Mouse (Mus musculus): Measurements from ENCODE around the gene Ins2. TPM values are rescaled to one million over a fixed set of nuclear protein-coding genes. Genes with fewer than 3 reads are reported as not detected.

Gene Ins2
- polyA plus RNA-seq, 1 experiment, result not detected

DNA sequence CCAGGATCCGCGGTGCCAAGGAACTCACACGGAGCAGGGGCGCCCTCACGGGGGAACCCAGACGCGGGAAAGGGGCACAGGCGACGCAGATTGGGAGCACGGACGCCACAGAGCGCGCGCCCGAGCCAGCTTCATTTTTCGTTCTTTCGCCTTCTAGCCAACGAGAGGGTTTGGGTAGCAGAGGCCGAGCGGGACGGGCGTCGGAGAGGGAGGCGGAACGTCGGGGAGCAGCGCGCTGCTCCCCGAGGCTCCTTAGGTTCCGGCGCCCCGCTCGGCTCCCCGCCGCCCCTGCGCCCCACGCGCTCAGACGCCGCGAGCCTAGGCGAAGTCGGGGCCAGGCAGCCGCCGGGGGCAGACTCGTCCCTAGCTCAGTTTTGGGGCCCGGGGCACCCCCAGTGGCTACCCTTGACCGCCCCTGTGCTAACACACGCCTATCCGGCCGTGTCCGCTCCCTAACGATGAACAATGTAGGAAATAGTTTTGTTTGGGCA lies 79.2 kb downstream of the Ins2 start:
- DNase-seq (ENCODE audit: low spot score), result no peak

DNA sequence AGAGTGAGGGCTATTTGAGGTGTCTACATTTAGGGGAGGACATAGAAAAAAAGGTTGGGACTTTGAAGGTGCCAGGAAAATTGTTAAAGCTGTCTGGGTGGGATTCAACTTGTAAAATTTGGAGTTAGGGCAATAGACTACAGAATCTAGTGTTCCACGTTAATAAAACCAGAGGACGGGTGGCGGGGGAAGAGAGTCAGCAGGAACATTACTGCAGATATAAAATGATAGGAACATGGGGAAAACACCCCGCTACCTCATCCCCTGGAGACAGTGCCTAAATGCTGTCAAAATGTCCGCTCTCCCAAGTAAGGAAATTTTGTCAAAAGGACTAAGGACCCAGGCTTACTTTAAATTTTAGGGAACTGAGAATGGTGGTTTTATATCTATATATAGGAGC lies 80.0 kb downstream of the Ins2 start:
- no peak for DNase-seq (ENCODE audit: low spot score)

- no peak for DNase-seq (ENCODE audit: low spot score)
Observed at GRCm38 (mm10) chr7:142661811-142662210, 81.4 kb downstream of the Ins2 start.

GRCm38 (mm10) chr7:142661046-142661445 lies 82.1 kb downstream of the Ins2 start:
- no peak for DNase-seq (ENCODE audit: low spot score)

DNA sequence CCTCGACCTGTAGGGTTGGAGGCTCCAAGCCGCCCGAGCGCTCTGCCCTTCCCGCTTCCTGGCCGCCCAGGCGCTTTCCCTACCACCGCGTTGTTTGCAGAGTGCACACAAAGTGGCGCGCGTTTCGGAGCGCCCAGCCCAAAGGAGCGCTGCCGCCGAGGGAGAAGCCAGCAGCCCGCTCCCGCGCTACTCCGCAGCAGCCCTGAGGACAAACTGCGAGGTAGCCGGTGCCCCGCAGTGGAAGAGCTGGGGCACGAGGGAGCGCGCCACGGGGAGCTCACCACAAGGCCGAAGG lies 82.6 kb downstream of the Ins2 start:
- no peak for DNase-seq (ENCODE audit: low spot score)

DNA sequence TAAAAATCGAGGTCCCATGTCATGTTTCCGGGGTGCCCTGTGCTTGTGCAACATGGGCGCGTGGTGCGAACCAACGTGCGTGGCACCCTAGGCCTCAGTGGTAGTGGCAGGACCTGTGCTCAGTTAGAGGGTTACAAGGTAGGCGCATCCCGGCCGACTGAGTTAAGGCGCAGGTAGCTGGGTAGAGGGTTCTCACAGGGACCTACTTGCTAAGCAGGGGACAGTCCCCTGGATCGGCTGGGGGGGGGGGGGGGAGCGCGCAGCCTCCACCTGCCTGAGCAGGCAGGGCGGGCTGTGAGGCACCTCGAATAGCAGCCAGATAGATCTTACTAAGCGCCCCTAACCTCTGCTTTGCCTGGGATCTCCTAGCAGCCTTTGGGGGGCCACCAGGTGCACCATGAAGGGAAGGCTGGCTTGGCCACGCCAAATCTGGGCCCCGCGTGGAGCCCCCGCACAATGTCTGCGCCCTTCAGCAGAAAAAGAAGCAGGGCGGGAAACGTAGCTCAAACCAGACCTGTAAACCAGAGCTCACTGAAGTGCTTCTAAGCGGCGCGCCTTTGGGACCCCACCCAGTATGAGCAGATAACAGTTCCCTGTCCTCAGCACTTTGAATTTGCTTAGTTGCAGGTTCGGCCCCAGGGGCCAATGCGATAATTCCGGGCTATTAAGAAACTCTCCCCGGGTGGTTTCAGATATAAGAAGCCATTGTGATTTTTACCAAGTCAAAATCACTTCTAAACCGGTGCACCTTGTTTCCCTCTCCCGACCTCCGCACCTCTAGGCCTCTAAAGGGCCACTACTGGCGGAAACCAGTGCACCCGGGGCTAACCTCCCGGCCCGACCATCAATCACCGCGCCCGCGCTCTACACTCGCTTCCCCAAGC lies 83.2 kb downstream of the Ins2 start:
- DNase-seq (ENCODE audit: low spot score), result no peak

GRCm38 (mm10) chr7:142659181-142659681 lies 84.0 kb downstream of the Ins2 start:
- no peak for DNase-seq (ENCODE audit: low spot score)

- no peak for DNase-seq (ENCODE audit: low spot score)
Observed at GRCm38 (mm10) chr7:142658681-142659180, 84.5 kb downstream of the Ins2 start.

DNA sequence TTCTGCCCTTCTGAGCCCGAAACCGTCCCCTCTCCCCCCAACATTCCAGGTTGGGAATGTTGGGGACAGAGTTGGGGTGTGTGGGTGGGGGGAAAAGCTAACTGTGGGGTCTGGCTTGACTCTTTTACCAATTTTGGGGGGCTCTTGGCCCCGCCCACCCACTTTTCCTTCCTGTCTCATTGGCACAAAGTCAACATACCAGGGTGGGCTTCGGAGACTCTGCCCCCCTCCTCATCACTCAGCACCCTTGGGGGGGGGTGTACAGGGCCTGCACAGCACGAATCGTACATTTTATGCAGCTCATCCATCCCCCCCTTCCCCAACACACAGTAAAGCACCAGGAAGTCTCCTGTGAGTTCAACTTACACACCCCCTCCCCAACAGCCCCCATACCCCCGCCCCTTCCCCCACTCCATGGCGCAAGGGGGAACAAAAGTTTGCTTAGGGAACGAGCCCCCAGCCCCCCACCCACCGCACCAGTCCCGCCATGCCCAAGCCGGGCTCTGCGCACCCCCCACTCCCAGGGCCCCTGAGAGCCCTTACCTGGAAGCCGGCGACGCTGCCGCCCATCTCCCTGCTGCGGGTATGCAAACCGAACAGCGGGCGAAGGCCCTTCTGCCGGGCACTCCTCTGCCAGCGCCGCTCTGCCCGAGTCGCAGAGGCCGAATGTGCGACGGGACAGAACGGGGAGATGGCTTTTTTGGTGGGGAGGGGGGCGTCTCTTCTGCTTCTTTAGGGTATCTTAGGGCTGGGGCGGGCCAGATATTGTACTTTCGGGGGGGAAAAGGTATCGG lies 85.2 kb downstream of the Ins2 start:
- no peak for DNase-seq (ENCODE audit: low spot score)

DNA sequence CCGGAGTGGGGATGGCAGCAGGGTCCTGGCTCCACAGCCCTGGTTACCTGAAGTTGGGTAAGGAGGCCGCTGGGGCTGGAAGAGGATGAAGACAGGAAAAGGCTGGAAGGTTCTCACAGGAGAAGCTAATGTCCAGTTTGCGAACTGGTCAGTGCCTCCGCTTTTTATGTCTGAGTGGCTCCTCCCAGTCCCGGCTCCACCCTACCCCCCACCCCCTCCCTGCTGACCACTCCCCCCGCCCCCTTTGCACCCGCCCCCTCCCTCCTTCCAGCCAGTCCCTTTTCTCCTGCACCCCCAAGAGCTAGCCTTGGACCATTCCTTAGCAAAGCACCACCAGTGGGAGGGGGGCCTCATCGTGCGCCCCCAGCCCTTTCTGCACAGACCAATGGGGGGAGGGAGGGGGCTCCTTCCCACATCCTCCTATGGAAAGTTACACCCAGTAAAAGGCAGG lies 85.8 kb downstream of the Ins2 start:
- DNase-seq (ENCODE audit: low spot score), result no peak

DNA sequence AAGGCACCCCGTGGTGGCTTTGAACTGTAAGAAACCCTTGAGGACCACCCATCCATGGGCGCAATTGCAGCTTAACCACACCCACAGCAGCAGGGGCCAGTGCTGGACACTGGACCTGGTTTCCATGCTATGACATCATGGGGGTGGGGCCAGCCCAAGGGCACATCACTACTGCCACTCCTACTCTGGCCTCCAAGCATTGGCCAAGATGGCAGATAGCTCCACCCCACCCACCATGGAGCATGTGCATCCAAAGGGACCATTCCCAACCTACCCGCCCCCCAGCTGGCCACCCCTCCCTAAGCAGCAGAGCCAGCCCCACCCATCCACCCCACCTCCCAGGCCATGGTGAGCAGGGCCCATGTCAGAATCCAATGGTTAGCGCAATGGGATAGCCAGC lies 87.1 kb downstream of the Ins2 start:
- no peak for DNase-seq (ENCODE audit: low spot score)

- no peak for DNase-seq (ENCODE audit: low spot score)
Observed at GRCm38 (mm10) chr7:142655633-142656032, 87.5 kb downstream of the Ins2 start.

DNA sequence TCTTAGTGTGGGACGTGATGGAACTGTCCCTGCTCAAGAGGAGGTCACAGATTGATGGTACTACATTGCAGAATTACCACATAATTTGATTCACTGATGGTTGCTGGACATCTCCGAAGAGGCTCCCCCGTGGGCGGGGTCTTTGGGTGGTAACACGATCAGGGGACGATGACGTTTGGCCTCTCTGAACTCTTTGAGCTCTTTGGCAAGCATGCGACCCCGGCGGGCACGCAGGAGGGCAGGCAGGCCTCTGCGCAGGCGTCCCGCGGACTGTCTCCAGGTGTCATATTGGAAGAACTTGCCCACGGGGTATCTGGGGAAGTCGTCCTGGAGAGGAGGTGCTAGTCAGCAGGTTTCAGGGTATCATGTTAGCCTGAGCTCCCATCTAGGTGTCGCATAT lies 89.5 kb downstream of the Ins2 start:
- no peak for DNase-seq (ENCODE audit: low spot score)

- DNase-seq (ENCODE audit: low spot score), result no peak
Observed at GRCm38 (mm10) chr7:142646676-142647075, 96.5 kb downstream of the Ins2 start.

GRCm38 (mm10) chr7:142645045-142645444 lies 98.1 kb downstream of the Ins2 start:
- no peak for DNase-seq (ENCODE audit: low spot score)

DNA sequence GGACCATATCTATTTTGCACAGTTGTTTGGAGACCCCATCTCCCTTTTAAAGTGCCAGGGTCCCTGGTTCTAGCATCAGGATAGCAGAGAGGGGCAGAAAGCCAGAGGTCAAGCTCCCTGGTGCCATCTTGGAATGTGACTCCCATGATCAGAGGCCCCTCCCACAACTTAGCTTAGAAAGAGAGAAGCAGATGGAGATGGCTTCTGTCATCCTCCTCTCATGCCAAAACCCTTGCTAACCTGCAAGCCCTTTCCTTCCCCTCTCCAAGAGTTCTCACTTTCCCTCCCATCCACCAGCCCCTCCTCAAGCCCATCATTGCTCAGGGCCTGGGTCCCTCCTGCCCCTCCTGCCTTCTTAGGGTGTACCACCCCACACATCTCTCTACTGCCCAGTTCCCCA lies 107.0 kb downstream of the Ins2 start:
- DNase-seq (ENCODE audit: low spot score), result no peak

DNA sequence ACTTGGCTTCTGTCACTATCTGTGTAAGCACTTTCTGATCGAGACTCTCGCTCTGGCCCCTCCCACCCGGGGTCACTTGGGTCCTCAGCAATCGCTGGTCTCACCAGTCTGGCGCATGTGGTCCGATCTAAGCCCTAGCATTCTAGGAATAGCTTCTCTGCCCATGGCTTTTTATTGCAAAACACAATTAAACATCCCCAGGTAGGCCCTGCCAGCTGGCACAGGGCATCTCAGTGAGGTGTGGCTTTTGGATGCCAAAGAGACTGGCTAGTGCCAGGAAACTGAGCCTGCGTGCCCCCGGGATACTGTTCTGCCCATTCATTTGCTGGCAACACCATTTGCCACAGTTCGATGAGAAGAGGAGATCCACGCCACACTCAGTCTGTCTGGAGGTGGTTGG lies 112.5 kb downstream of the Ins2 start:
- DNase-seq (ENCODE audit: low spot score), result no peak

- DNase-seq (ENCODE audit: low spot score), result no peak
Observed at GRCm38 (mm10) chr7:142629806-142630205, 113.4 kb downstream of the Ins2 start.

Data from urinary bladder, adult 2 months (tissue).